Mouse (Mus musculus) kidney, adult 2 months (tissue): ENCODE measurements around the gene Nrp1.
A peak's percentile ranks its signal among the peaks of the same experiment; 100 is the strongest.

Experiments
- CTCF ChIP-seq: fragments of 200-500 bp; conservative IDR thresholded peaks from 2 replicates; pipeline ENCODE4 v1.5.1; 2011; ENCODE audit warnings: low read depth, mild to moderate bottlenecking, control low read depth, low read length, moderate library complexity, mixed read lengths; ENCODE audit not compliant: insufficient read depth, insufficient read length
- POLR2A ChIP-seq: fragments of 200-500 bp; IDR thresholded peaks from one replicate; pipeline ENCODE4 v1.6.1; 2011; ENCODE audit warnings: low read depth, low read length, control low read depth

- no peak for TF ChIP-seq POLR2A
- peak; percentile 89 for TF ChIP-seq CTCF
Observed at GRCm38 (mm10) chr8:128551421-128552139, 193.2 kb downstream of the Nrp1 start.
